Mouse (Mus musculus) cerebral cortex, adult 2 months (tissue): ENCODE measurements around the gene Tiam2.

Experiments
- WGBS: fragments of 180-500 bp; shearing (Covaris S2); methylation state at CpG from one replicate; pipeline ENCODE4 v1.1.7; 2018; 5-methylcytosine and 5-hydroxymethylcytosine counted together

The Tiam2 gene

DNA sequence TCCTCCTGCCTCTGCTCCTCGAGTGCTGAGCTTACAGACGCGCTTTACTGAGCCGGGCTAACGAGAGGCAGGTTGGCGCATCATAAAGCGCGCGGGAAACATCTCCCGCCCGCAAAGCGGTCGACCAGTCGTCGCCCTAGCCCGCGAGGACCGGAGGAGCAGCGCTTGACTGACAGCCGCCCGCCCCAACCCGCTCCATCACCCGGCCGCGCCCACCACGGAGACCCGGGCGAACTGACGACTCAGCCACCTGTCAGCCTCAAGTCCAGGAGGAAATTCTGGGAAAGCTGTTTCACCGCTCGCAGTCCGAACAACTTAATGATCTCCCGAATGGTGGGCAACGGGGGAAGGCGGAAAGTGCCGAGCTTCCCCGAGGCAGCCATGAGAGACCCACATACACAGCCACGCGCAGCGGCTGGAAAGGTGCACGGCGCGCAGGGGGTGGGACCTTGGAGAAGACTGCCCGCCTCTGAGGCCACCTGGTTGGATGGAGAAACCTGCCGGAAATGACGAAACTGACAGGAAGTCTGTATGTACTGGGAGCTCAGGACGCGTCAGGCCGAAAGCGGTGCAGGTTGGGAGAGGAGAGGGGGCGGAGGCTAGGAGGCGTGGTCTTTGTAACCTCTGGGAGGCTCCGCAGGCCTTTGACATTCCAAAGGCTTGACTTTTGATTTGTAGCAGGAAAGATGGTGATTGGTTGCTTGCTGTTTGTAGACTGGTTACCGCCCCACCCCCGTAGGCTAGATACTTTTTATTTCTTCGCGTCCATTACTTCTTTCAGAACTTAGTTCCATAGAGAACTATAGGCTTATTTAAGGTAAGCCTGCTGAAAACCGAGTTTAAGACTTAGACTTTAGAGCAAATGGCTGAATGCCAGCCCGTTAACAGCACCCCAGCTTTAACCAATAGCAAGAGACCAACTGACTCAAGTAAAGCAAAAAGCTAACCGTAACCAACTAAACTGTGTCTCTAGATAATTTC is 231.2 kb downstream of the Tiam2 start, which contains the start of gene Tfb1m:
Gene Tfb1m, minus strand, starts transcription at position 451 of the 981 bp plus-strand sequence.
- under 1% methylated on average over 60 of the region's 60 CpGs for WGBS

DNA sequence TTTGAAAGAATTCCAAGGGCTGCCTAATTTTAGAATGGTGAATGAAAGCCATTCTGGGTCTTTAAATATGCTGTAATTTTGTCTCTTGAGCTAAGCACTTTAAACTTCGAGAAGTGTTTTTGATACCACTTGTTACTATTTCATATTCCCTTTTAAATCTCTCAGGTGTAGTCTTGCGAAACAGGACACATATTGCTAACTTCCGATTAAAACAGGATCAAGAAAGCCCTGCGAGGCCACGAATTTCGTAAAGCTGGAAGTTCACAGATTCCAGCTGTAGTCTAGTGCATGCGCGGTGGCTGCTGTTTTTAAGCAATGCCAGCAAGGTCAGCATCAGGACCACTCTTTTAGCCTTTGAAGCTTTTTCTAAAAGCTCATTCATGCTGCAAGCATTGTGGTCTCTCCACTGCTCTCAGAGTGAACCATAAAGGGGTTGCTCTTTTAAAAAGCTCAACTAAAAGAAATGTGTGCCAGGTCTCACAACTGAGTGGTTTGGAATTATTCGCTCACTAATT is 232.0 kb downstream of the Tiam2 start:
- WGBS: 49% methylated on average over 9 of the region's 9 CpGs

DNA sequence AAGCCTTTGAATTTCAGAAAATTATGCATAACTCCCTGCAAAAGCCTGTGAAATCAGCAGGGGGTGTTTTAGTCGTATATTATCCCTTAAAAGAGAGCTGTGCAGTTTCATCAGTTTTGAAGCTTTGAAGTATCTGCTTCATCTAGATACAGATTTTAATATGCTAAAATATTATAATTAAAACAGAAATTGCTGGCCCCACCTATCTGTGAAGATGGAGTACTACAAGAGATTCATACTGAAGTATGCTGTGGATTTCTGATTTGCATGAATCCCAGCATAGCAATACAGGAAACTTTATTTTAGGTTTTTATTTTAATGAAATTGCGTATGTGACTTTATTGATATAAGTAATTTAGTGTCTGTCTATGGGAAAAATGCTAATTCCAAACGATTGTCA is 234.2 kb downstream of the Tiam2 start:
- WGBS: 54% methylated on average over 3 of the region's 3 CpGs

DNA sequence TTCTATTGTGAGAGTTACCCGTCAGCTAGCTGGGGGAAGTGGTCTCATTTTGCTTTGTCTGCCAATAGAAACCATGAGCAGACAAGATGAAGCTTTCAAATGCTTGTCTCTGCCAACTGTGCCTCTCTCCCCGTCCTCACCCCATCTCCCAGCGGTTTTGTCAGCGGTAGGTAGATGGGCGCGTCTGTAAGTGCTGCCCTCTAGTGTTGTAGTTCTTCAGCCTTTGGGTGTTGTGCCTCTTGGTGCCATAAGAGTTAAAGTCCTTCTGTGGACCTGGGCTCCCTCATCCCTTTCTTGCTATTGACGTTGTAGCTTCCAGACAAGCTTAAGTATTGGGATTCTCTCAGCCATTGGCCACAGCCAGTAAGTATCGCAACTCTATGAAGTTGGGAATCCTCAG is 236.0 kb downstream of the Tiam2 start:
- 63% methylated on average over 8 of the region's 8 CpGs for WGBS

DNA sequence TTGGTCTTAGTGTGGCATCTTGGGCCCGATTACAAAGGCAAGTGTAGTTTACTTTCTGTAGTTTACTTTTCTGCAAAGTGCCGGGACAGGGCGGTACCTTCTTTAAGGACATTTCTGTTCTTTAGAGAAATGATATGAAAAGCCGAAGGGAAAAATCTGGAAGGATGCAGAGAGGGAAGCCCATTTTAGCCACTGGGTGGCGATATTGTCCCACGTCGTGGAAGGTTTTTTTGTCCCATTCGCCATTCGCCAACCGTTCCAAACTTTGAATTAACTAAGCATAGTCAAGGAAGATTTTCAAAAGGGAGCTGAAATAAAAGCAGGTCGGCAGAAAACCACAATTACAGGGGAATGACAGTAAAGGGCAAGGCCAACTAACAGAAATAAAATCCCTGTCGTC is 244.5 kb downstream of the Tiam2 start:
- 3% methylated on average over 12 of the region's 12 CpGs for WGBS
